8 mouse cellular contexts compared by ENCODE assay signal in genomic region chr1:84935668-84936067, GRCm38 (mm10). TPM values are rescaled to one million over a fixed set of nuclear protein-coding genes. Genes with fewer than 3 reads are reported as not detected.
DNase-seq lines count a peak whose midpoint lies in the region; ATAC-seq and TF ChIP-seq lines count a peak whose summit lies in the region.

No protein-coding gene starts in this region.

- peak overlapping the region; percentile 74 for H3K4me3 ChIP-seq in midbrain, embryonic 13.5 days (replicated peaks)
- no peak overlapping the region for H3K4me3 ChIP-seq in midbrain, embryonic 11.5 days (ENCODE audit: low read depth, low read length)
- no peak overlapping the region for H3K4me3 ChIP-seq in bone marrow macrophage, adult 2 months (ENCODE audit: insufficient read depth, low read length)
- no peak overlapping the region for H3K4me3 ChIP-seq in intestine, embryonic 15.5 days (replicated peaks)
- no peak overlapping the region for H3K4me3 ChIP-seq in intestine, embryonic 16.5 days (ENCODE audit: low read length)

- ATAC-seq in midbrain, embryonic 13.5 days, result no peak
- no peak for ATAC-seq in midbrain, embryonic 11.5 days (ENCODE audit: low FRiP score)
- ATAC-seq in frontal cortex, adult (ENCODE audit: low TSS enrichment), result peak; percentile 80
- no peak for ATAC-seq in intestine, embryonic 15.5 days
- no peak for ATAC-seq in intestine, embryonic 16.5 days

- no peaks in the 10 kb centered on the region for H3K9me3 ChIP-seq in midbrain, embryonic 13.5 days
- no peaks in the 10 kb centered on the region for H3K9me3 ChIP-seq in midbrain, embryonic 11.5 days (ENCODE audit: control insufficient read depth, low read length)
- H3K9me3 ChIP-seq in intestine, embryonic 15.5 days, result no peaks in the 10 kb centered on the region
- no peaks in the 10 kb centered on the region for H3K9me3 ChIP-seq in intestine, embryonic 16.5 days (ENCODE audit: control insufficient read depth, low read length)

- TF ChIP-seq CTCF in bone marrow macrophage, adult 2 months (IDR thresholded peaks at IDR 0.05; ENCODE audit: low read depth, low read length), result no peak

- WGBS in midbrain, embryonic 13.5 days, result 78% methylated on average over 9 of the region's 9 CpGs
- WGBS in midbrain, embryonic 11.5 days, result 75% methylated on average over 9 of the region's 9 CpGs
- 67% methylated on average over 9 of the region's 9 CpGs for WGBS in intestine, embryonic 15.5 days
- WGBS in intestine, embryonic 16.5 days, result 65% methylated on average over 9 of the region's 9 CpGs

- H3K9ac ChIP-seq in midbrain, embryonic 13.5 days (replicated peaks), result peak overlapping the region; percentile 93; the same call in 1 of the 2 replicates
- no peak overlapping the region; the same call in 1 of the 2 replicates for H3K9ac ChIP-seq in midbrain, embryonic 11.5 days (ENCODE audit: low read length)
- no peak overlapping the region for H3K9ac ChIP-seq in intestine, embryonic 15.5 days
- H3K9ac ChIP-seq in intestine, embryonic 16.5 days (ENCODE audit: low read depth, low read length), result no peak overlapping the region

- peaks cover 17% of the 10 kb centered on the region for H3K4me1 ChIP-seq in midbrain, embryonic 13.5 days (replicated peaks)
- peaks cover 2% of the 10 kb centered on the region; the same call in 1 of the 2 replicates for H3K4me1 ChIP-seq in midbrain, embryonic 11.5 days (ENCODE audit: control insufficient read depth, insufficient read depth, low read length)
- H3K4me1 ChIP-seq in bone marrow macrophage, adult 2 months (ENCODE audit: control insufficient read depth, insufficient read depth, low read length), result peaks cover 6% of the 10 kb centered on the region
- 0 out of 2 replicates have a peak, but pooled peaks cover 9% of the 10 kb centered on the region for H3K4me1 ChIP-seq in intestine, embryonic 15.5 days (replicated peaks)
- H3K4me1 ChIP-seq in intestine, embryonic 16.5 days (ENCODE audit: control insufficient read depth, insufficient read depth, low read length), result peaks cover 2% of the 10 kb centered on the region; the same call in 1 of the 2 replicates

- no peak for TF ChIP-seq POLR2A in bone marrow macrophage, adult 2 months (IDR thresholded peaks at IDR 0.05; ENCODE audit: borderline replicate concordance, low read depth, low read length)

- no peak for DNase-seq in midbrain, embryonic 11.5 days (ENCODE audit: low spot score, missing footprints)
- peak; percentile 80 to 89 for DNase-seq in layer of hippocampus, adult 18-20 months (ENCODE audit: low spot score in 2 of 2)
- DNase-seq in lung, postnatal 25 days (ENCODE audit: low spot score), result peak; percentile 41

- H3K36me3 ChIP-seq in midbrain, embryonic 13.5 days, result no peaks in the 10 kb centered on the region
- H3K36me3 ChIP-seq in midbrain, embryonic 11.5 days (ENCODE audit: control insufficient read depth, insufficient read depth, low read length), result no peaks in the 10 kb centered on the region
- no peaks in the 10 kb centered on the region for H3K36me3 ChIP-seq in intestine, embryonic 15.5 days
- H3K36me3 ChIP-seq in intestine, embryonic 16.5 days (ENCODE audit: control insufficient read depth, insufficient read depth, low read length), result no peaks in the 10 kb centered on the region

- H3K4me2 ChIP-seq in midbrain, embryonic 13.5 days (replicated peaks), result peak overlapping the region; percentile 69
- H3K4me2 ChIP-seq in midbrain, embryonic 11.5 days, result no peak overlapping the region
- no peak overlapping the region for H3K4me2 ChIP-seq in intestine, embryonic 15.5 days (replicated peaks)
- H3K4me2 ChIP-seq in intestine, embryonic 16.5 days (ENCODE audit: low read depth, low read length), result no peak overlapping the region

- H3K27me3 ChIP-seq in midbrain, embryonic 13.5 days, result no peaks in the 10 kb centered on the region
- H3K27me3 ChIP-seq in midbrain, embryonic 11.5 days (ENCODE audit: control insufficient read depth, insufficient read depth, low read length), result peaks cover 2% of the 10 kb centered on the region
- peaks cover 21% of the 10 kb centered on the region for H3K27me3 ChIP-seq in intestine, embryonic 15.5 days (replicated peaks)
- peaks cover 25% of the 10 kb centered on the region for H3K27me3 ChIP-seq in intestine, embryonic 16.5 days (replicated peaks; ENCODE audit: control insufficient read depth, insufficient read depth, low read length)

- no peak overlapping the region for H3K27ac ChIP-seq in midbrain, embryonic 13.5 days
- no peak overlapping the region for H3K27ac ChIP-seq in midbrain, embryonic 11.5 days (ENCODE audit: low read depth, low read length)
- peak overlapping the region; percentile 17; the same call in 1 of the 2 replicates for H3K27ac ChIP-seq in bone marrow macrophage, adult 2 months (ENCODE audit: insufficient read depth, low read depth, low read length)
- H3K27ac ChIP-seq in intestine, embryonic 15.5 days, result no peak overlapping the region
- no peak overlapping the region for H3K27ac ChIP-seq in intestine, embryonic 16.5 days (ENCODE audit: low read length)

RNA-seq across cellular contexts. Expression of gene Slc16a14, which starts 0.7 kb away (rescaled TPM):
- 18.9 and 20.6 TPM in 2 replicates for polyA plus RNA-seq in midbrain, embryonic 13.5 days (2015; fragmentation: Nextera tagmentation; extraction: Ambion mirVana)
- polyA plus RNA-seq in midbrain, embryonic 11.5 days (2014; fragmentation: Nextera tagmentation; extraction: Ambion mirVana), result 4.7 and 4.8 TPM in 2 replicates
- polyA plus RNA-seq in bone marrow macrophage, adult 2 months (2012; ENCODE audit: insufficient read depth, insufficient read length, missing spikeins), result not detected in 2 replicates
- total RNA-seq in layer of hippocampus, adult 18-20 months (2021), result 10 to 100 TPM; 11.7 to 12.4 TPM
- polyA plus RNA-seq in intestine, embryonic 15.5 days (2015; fragmentation: Nextera tagmentation; extraction: Ambion mirVana), result 0.19 and 0.23 TPM in 2 replicates
- 0.12 and 0.27 TPM in 2 replicates for polyA plus RNA-seq in intestine, embryonic 16.5 days (2015; fragmentation: Nextera tagmentation; extraction: Ambion mirVana)
